Mouse (Mus musculus) spleen, adult 2 months (tissue): ENCODE measurements around the gene Yipf6.

Experiments used
- CTCF ChIP-seq: fragments of 200-500 bp; IDR thresholded peaks from 2 replicates; pipeline ENCODE4 v1.5.1; 2011; ENCODE audit warnings: mild to moderate bottlenecking, inconsistent platforms; ENCODE audit not compliant: insufficient read depth, insufficient read length, insufficient replicate concordance; ENCODE audit errors: extremely low read depth
- POLR2A ChIP-seq: fragments of 200-500 bp; IDR thresholded peaks from 2 replicates; pipeline ENCODE4 v1.6.1; 2011; ENCODE audit warnings: low read depth, low read length, inconsistent platforms

DNA sequence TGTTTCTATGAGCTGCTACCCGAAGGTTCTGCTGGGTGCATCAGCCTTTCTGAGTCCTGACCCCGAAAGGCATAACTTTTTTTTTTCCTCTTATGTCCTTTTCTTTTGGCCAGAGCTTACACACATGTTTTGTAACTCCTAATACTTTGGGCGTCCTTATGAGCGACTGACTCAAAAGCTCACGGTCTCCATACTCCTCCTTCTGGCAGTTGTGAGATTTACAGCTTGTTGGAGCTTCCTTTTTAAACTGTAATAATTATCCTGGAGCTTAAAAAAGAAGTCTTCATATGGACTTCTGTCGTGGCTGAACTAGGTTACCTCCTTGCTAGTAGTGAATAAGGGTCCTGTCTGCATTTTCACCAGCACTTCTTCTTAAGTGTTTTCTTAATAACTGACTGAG, 16.7 kb upstream of the Yipf6 start:
- TF ChIP-seq CTCF: no peak
- no peak for TF ChIP-seq POLR2A
